Mouse (Mus musculus): ENCODE measurements around the gene Stim1. TPM values are rescaled to one million over a fixed set of nuclear protein-coding genes. Genes with fewer than 3 reads are reported as not detected.
"Not testable (repeated sequence)": the region's sequence is repeated elsewhere in the genome, so short reads cannot be mapped to it uniquely, and the experiment has no call there.

The Stim1 gene
- polyA plus RNA-seq, 1 experiment: 37.0 TPM

DNA sequence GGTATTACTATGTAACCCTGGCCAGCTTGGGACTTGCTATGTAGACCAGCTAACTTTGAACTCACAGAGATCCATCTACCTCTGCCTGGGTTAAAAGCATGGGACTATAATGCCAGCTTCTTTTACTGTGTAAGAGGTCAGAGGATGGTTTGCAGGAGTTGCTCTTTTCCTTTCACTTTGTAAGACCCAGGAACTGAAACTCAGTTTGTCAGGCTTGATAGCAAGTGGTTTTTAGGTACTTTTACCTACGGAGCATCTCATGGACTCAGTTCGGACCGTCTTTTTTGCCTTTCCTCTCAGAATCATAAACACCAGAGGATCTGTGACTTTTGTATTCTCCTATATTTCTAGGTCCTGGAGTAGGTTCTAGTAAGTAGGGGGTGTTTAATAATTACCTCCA is 128.7 kb downstream of the Stim1 start:
- no peak overlapping the region for H3K4me3 ChIP-seq (ENCODE audit: insufficient read depth, low read depth, low read length)
- H3K27ac ChIP-seq (ENCODE audit: insufficient read depth, low read depth, low read length): no peak overlapping the region
- DNase-seq: no peak
- H3K36me3 ChIP-seq (ENCODE audit: control insufficient read depth, insufficient read depth, low read length): no peaks in the 10 kb centered on the region
- H3K4me1 ChIP-seq (ENCODE audit: control insufficient read depth, insufficient read depth, low read length): 0 out of 2 replicates have a peak, but pooled peaks cover 3% of the 10 kb centered on the region
- TF ChIP-seq POLR2A (IDR thresholded peaks at IDR 0.05; ENCODE audit: low read depth, low read length) (no peak), CTCF (conservative IDR thresholded peaks at IDR 0.05; ENCODE audit: insufficient read depth, insufficient read length, low read depth, low read length) (no peak)
- no peaks in the 10 kb centered on the region for H3K27me3 ChIP-seq (replicated peaks; ENCODE audit: control insufficient read depth, insufficient read depth, low read length)
- WGBS: 94% methylated on average over 3 of the region's 3 CpGs

DNA sequence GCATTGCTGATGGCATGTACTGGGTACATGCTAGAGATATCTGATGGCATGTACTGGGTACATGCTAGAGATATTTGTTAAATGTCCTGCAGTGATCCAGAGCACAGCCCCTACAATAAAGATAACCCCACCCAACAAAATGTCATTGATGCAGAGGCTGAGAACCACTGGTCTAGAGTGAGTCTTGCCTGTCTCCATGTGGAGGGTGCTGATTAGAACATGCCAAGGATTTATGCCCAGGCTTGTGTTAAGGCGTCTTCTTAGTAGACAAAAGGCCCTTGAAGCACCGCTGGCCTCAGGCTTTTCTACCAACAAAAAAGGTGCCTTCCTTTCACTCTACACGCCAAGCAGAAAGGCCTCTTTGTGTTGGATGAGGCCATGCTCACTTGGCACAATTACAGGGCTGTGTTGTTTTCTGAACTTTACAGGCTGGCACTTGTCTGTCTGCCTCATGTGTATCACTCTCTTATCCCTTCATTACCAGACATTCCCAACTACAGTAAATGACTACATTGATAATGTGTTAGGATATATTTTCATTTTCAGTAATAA is 131.7 kb downstream of the Stim1 start:
- H3K4me1 ChIP-seq (ENCODE audit: control insufficient read depth, insufficient read depth, low read length): 0 out of 2 replicates have a peak, but pooled peaks cover 3% of the 10 kb centered on the region
- no peaks in the 10 kb centered on the region for H3K27me3 ChIP-seq (replicated peaks; ENCODE audit: control insufficient read depth, insufficient read depth, low read length)
- no peak for DNase-seq
- H3K27ac ChIP-seq (ENCODE audit: insufficient read depth, low read depth, low read length): no peak overlapping the region
- TF ChIP-seq POLR2A (IDR thresholded peaks at IDR 0.05; ENCODE audit: low read depth, low read length): no peak
- TF ChIP-seq CTCF (conservative IDR thresholded peaks at IDR 0.05; ENCODE audit: insufficient read depth, insufficient read length, low read depth, low read length): no peak
- 92% methylated on average over 3 of the region's 3 CpGs for WGBS
- no peaks in the 10 kb centered on the region for H3K36me3 ChIP-seq (ENCODE audit: control insufficient read depth, insufficient read depth, low read length)
- no peak overlapping the region for H3K4me3 ChIP-seq (ENCODE audit: insufficient read depth, low read depth, low read length)

DNA sequence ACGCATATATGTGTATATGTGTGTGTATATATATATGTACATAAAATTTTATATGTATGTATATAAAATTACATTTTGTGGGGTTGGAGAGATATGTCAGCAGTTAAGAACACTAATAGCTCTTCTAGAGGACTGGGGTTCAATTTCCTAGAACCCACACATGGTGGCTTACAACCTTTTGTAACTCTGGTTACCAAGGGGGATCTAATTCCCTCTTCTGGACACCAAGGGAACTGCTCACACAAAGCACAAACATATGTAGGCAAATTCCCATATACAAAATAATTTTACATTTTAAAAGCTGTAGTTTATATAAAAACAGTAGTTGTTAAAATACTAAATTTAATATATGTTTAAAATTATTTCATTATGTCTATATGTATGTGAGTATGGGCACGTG is 136.5 kb downstream of the Stim1 start:
- Histone ChIP-seq H3K36me3 (ENCODE audit: control insufficient read depth, insufficient read depth, low read length) (no peaks in the 10 kb centered on the region), H3K27ac (ENCODE audit: insufficient read depth, low read depth, low read length) (no peak overlapping the region), H3K4me3 (ENCODE audit: insufficient read depth, low read depth, low read length) (no peak overlapping the region), H3K27me3 (replicated peaks; ENCODE audit: control insufficient read depth, insufficient read depth, low read length) (no peaks in the 10 kb centered on the region; the same call in 1 of the 2 replicates), H3K4me1 (ENCODE audit: control insufficient read depth, insufficient read depth, low read length) (no peaks in the 10 kb centered on the region)
- WGBS: 94% methylated on average over 2 of the region's 2 CpGs
- DNase-seq: no peak
- TF ChIP-seq CTCF (conservative IDR thresholded peaks at IDR 0.05; ENCODE audit: insufficient read depth, insufficient read length, low read depth, low read length) (no peak), POLR2A (IDR thresholded peaks at IDR 0.05; ENCODE audit: low read depth, low read length) (no peak)

DNA sequence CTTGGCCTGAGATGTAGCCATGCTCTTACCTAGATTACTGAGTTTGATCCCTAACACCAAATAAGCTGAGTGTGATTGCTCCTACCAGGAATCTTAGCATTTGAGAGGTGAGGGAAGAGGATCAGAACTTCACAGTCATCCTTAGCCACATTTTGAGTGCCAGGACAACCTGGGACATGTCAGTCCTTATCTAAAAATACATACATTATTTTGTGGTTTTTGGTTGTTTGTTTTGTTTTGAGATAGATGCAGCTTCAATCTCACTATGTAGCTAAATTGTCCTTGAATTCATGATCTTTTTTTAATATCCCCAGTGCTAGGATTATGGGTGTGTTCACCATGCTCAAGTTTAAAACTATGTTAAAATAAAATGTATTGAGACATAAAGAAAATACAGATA is 139.8 kb downstream of the Stim1 start:
- Histone ChIP-seq H3K27ac (ENCODE audit: insufficient read depth, low read depth, low read length) (no peak overlapping the region), H3K36me3 (ENCODE audit: control insufficient read depth, insufficient read depth, low read length) (no peaks in the 10 kb centered on the region), H3K4me1 (ENCODE audit: control insufficient read depth, insufficient read depth, low read length) (no peaks in the 10 kb centered on the region), H3K4me3 (ENCODE audit: insufficient read depth, low read depth, low read length) (no peak overlapping the region), H3K27me3 (replicated peaks; ENCODE audit: control insufficient read depth, insufficient read depth, low read length) (no peaks in the 10 kb centered on the region; the same call in 1 of the 2 replicates)
- DNase-seq: no peak
- TF ChIP-seq CTCF (conservative IDR thresholded peaks at IDR 0.05; ENCODE audit: insufficient read depth, insufficient read length, low read depth, low read length): no peak
- no peak for TF ChIP-seq POLR2A (IDR thresholded peaks at IDR 0.05; ENCODE audit: low read depth, low read length)

DNA sequence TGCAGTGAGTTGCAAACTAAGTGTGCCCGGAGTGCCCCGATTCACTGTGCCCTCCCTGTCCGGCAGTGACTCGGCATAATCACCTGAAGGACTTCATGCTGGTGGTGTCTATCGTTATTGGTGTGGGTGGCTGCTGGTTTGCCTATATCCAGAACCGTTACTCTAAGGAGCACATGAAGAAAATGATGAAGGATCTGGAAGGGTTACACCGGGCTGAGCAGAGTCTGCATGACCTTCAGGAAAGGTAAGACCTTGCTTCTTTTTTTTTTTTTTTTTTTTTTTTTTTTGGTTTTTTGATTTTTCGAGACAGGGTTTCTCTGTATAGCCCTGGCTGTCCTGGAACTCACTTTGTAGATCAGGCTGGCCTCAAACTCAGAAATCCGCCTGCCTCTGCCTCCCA is 147.7 kb downstream of the Stim1 start:
- not testable (repeated sequence) for H3K36me3 ChIP-seq (ENCODE audit: control insufficient read depth, insufficient read depth, low read length); H3K27me3 ChIP-seq (replicated peaks; ENCODE audit: control insufficient read depth, insufficient read depth, low read length); H3K4me1 ChIP-seq (ENCODE audit: control insufficient read depth, insufficient read depth, low read length); H3K4me3 ChIP-seq (ENCODE audit: insufficient read depth, low read depth, low read length); H3K27ac ChIP-seq (ENCODE audit: insufficient read depth, low read depth, low read length); DNase-seq
- 95% methylated on average over 9 of the region's 9 CpGs for WGBS

DNA sequence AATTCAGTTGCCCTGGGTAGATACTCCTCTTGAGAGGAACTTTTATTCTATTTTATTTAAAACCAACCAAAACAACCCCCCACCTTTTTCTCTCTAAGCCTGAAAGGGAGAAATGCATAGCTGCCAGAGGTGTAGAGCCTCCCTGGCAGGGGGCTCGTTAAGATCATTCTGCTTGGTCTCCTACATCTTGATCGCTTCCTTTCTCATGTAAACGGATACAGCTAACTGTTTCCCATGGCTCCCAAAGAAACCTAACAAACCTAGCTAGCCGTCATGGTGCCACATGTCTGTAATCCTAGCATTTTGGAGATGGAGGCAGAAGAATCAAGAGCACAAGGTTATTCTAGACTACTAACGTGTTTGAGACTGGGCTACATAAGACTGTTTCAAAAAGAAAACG is 148.2 kb downstream of the Stim1 start:
- 77% methylated on average over 6 of the region's 6 CpGs for whole genome bisulfite sequencing
- no peak for DNase-seq
- H3K4me1 ChIP-seq (ENCODE audit: control insufficient read depth, insufficient read depth, low read length): no peaks in the 10 kb centered on the region
- TF ChIP-seq CTCF (conservative IDR thresholded peaks at IDR 0.05; ENCODE audit: insufficient read depth, insufficient read length, low read depth, low read length) (no peak), POLR2A (IDR thresholded peaks at IDR 0.05; ENCODE audit: low read depth, low read length) (no peak)
- no peaks in the 10 kb centered on the region for H3K27me3 ChIP-seq (replicated peaks; ENCODE audit: control insufficient read depth, insufficient read depth, low read length)
- no peaks in the 10 kb centered on the region for H3K36me3 ChIP-seq (ENCODE audit: control insufficient read depth, insufficient read depth, low read length)
- H3K27ac ChIP-seq (ENCODE audit: insufficient read depth, low read depth, low read length): no peak overlapping the region
- no peak overlapping the region for H3K4me3 ChIP-seq (ENCODE audit: insufficient read depth, low read depth, low read length)

DNA sequence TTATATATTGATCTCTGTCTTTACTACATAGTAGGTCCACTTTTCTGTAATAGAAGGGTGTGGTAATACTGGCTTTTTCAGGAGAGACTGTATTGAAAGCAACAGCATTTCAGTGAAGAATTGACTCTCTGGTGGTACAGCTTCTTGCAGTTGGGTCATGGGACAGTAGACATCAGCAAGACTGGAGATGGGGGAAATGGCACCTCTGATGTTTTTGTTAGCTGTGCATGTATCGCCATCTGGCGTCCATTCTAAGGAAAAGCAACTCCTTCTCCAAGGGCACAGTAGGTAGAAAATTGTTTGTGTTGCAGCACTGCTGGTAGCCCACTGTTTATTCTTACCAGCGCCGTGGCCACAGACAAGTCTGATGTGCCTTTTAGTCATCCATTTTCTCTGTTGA is 149.8 kb downstream of the Stim1 start:
- DNase-seq: peak; percentile 60
- peak; percentile 83 for TF ChIP-seq CTCF (conservative IDR thresholded peaks at IDR 0.05; ENCODE audit: insufficient read depth, insufficient read length, low read depth, low read length)
- no peak for TF ChIP-seq POLR2A (IDR thresholded peaks at IDR 0.05; ENCODE audit: low read depth, low read length)
- Histone ChIP-seq H3K4me3 (ENCODE audit: insufficient read depth, low read depth, low read length) (no peak overlapping the region), H3K27me3 (replicated peaks; ENCODE audit: control insufficient read depth, insufficient read depth, low read length) (no peaks in the 10 kb centered on the region), H3K27ac (ENCODE audit: insufficient read depth, low read depth, low read length) (no peak overlapping the region), H3K4me1 (ENCODE audit: control insufficient read depth, insufficient read depth, low read length) (no peaks in the 10 kb centered on the region), H3K36me3 (ENCODE audit: control insufficient read depth, insufficient read depth, low read length) (no peaks in the 10 kb centered on the region)
- 5% methylated on average over 4 of the region's 4 CpGs for WGBS

DNA sequence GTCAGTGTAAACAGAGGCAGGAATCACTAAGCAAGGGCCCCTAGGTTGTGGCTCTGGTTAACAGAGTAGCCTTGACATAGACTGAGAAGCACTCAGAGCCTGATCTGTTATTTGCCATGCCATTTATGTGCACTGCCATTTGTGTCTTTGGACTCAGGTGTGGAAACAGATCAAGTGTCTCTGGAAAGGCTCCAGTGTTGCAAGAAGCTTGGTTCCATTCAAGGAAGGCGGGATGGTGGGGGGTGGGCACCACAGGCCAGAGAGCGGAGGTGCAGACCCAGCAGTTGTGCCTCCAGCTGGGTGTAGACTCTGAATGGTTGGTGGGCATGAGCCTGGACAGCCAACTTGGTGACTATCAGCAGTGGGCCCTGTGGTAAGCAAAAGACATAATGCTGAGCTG is 154.4 kb downstream of the Stim1 start:
- 94% methylated on average over 2 of the region's 2 CpGs for WGBS
- no peak overlapping the region for H3K27ac ChIP-seq (ENCODE audit: insufficient read depth, low read depth, low read length)
- no peak for DNase-seq
- no peaks in the 10 kb centered on the region for H3K27me3 ChIP-seq (replicated peaks; ENCODE audit: control insufficient read depth, insufficient read depth, low read length)
- no peak overlapping the region for H3K4me3 ChIP-seq (ENCODE audit: insufficient read depth, low read depth, low read length)
- no peaks in the 10 kb centered on the region for H3K4me1 ChIP-seq (ENCODE audit: control insufficient read depth, insufficient read depth, low read length)
- no peaks in the 10 kb centered on the region for H3K36me3 ChIP-seq (ENCODE audit: control insufficient read depth, insufficient read depth, low read length)
- no peak for TF ChIP-seq CTCF (conservative IDR thresholded peaks at IDR 0.05; ENCODE audit: insufficient read depth, insufficient read length, low read depth, low read length)
- TF ChIP-seq POLR2A (IDR thresholded peaks at IDR 0.05; ENCODE audit: low read depth, low read length): no peak
